Mouse (Mus musculus): ENCODE data around the gene Mal. TPM values are rescaled to one million over a fixed set of nuclear protein-coding genes. Genes with fewer than 3 reads are reported as not detected.

Gene Mal
- polyA plus RNA-seq (2012; rRNA removed), result 148 and 180 TPM in 2 replicates

DNA sequence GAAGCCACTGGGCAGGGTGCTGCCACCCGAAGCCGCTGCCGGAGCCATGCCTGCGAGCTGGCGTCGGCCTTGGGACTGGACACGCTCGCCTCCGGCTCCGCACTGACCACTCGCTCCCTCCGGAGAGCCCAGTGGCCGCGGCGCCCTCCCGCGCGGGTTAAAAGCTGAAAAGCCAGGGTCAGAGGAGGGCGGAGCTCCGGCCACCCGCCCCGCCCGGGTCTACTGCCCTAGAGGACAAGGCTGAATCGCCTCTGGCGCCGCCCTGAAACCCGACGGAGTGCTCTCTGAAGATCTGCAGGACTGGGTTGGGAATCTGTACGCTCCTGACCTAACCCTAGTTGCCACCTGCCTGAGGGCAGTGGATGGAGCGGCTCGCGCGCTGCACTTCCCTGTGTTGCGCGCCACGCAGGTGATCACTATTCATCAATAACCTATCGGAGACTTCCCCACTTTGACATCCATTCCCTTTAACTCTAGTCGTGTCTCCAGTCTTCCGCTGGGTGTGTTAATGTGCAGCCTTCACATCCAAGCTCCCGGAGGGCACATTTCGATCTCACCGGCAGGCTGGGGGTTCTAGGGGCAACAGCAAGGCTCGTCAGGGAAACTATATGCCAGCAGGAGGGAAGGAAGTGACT lies at the start of gene Mal:
Mal (minus strand) TSS at position 610 of the 635 bp plus-strand sequence.
- peak within 1 kb of the TSS; percentile 50 for H3K4me3 ChIP-seq (replicated peaks; ENCODE audit: insufficient read depth, low read depth, low read length)
- under 1% methylated on average over 43 of the region's 43 CpGs for WGBS
- peak; percentile 28 to 35 for DNase-seq
- no peak within 1 kb of the TSS; the same call in 1 of the 2 replicates for H3K27ac ChIP-seq (ENCODE audit: insufficient read depth, low read length)
- H3K27me3 ChIP-seq (ENCODE audit: control insufficient read depth, insufficient read depth, low read length), result no peaks in the 10 kb centered on the region; the same call in 1 of the 2 replicates
- no peaks in the 10 kb centered on the region for H3K4me1 ChIP-seq (ENCODE audit: control insufficient read depth, insufficient read depth, low read length)
- no peak for TF ChIP-seq CTCF (IDR thresholded peaks at IDR 0.05; ENCODE audit: borderline replicate concordance, insufficient read depth, low read depth, low read length)
- no peak for TF ChIP-seq POLR2A (IDR thresholded peaks at IDR 0.05; ENCODE audit: borderline replicate concordance, insufficient read depth, low read length)

- WGBS, result 62% methylated on average over 6 of the region's 6 CpGs
Measured at GRCm38 (mm10) chr2:127705267-127705666, 48.8 kb upstream of the Mal start.

GRCm38 (mm10) chr2:127689239-127689638 lies 32.7 kb upstream of the Mal start:
- H3K4me1 ChIP-seq (ENCODE audit: control insufficient read depth, insufficient read depth, low read length), result no peaks in the 10 kb centered on the region
- no peak overlapping the region for H3K4me3 ChIP-seq (replicated peaks; ENCODE audit: insufficient read depth, low read depth, low read length)
- no peak overlapping the region for H3K27ac ChIP-seq (ENCODE audit: insufficient read depth, low read length)
- no peak for DNase-seq
- WGBS, result 86% methylated on average over 4 of the region's 4 CpGs
- TF ChIP-seq POLR2A (IDR thresholded peaks at IDR 0.05; ENCODE audit: borderline replicate concordance, insufficient read depth, low read length), result no peak
- no peak for TF ChIP-seq CTCF (IDR thresholded peaks at IDR 0.05; ENCODE audit: borderline replicate concordance, insufficient read depth, low read depth, low read length)
- H3K27me3 ChIP-seq (ENCODE audit: control insufficient read depth, insufficient read depth, low read length), result no peaks in the 10 kb centered on the region

More at GRCm38 (mm10) chr2:127705267-127705666, 48.8 kb upstream of the Mal start:
- no peak for DNase-seq
- Histone ChIP-seq H3K4me1 (ENCODE audit: control insufficient read depth, insufficient read depth, low read length) (no peaks in the 10 kb centered on the region), H3K27ac (ENCODE audit: insufficient read depth, low read length) (no peak overlapping the region), H3K27me3 (ENCODE audit: control insufficient read depth, insufficient read depth, low read length) (no peaks in the 10 kb centered on the region), H3K4me3 (replicated peaks; ENCODE audit: insufficient read depth, low read depth, low read length) (no peak overlapping the region)
- TF ChIP-seq POLR2A (IDR thresholded peaks at IDR 0.05; ENCODE audit: borderline replicate concordance, insufficient read depth, low read length) (no peak), CTCF (IDR thresholded peaks at IDR 0.05; ENCODE audit: borderline replicate concordance, insufficient read depth, low read depth, low read length) (no peak)

GRCm38 (mm10) chr2:127683687-127684331 lies 27.3 kb upstream of the Mal start:
- peaks cover 3% of the 10 kb centered on the region; the same call in 1 of the 2 replicates for H3K4me1 ChIP-seq (ENCODE audit: control insufficient read depth, insufficient read depth, low read length)
- H3K27ac ChIP-seq (ENCODE audit: insufficient read depth, low read length), result no peak overlapping the region
- no peaks in the 10 kb centered on the region for H3K27me3 ChIP-seq (ENCODE audit: control insufficient read depth, insufficient read depth, low read length)
- WGBS, result 30% methylated on average over 12 of the region's 12 CpGs
- peak; percentile 56 to 67 for DNase-seq
- H3K4me3 ChIP-seq (replicated peaks; ENCODE audit: insufficient read depth, low read depth, low read length), result peak overlapping the region; percentile 11
- TF ChIP-seq CTCF (IDR thresholded peaks at IDR 0.05; ENCODE audit: borderline replicate concordance, insufficient read depth, low read depth, low read length), result peak; percentile 74
- no peak for TF ChIP-seq POLR2A (IDR thresholded peaks at IDR 0.05; ENCODE audit: borderline replicate concordance, insufficient read depth, low read length)

DNA sequence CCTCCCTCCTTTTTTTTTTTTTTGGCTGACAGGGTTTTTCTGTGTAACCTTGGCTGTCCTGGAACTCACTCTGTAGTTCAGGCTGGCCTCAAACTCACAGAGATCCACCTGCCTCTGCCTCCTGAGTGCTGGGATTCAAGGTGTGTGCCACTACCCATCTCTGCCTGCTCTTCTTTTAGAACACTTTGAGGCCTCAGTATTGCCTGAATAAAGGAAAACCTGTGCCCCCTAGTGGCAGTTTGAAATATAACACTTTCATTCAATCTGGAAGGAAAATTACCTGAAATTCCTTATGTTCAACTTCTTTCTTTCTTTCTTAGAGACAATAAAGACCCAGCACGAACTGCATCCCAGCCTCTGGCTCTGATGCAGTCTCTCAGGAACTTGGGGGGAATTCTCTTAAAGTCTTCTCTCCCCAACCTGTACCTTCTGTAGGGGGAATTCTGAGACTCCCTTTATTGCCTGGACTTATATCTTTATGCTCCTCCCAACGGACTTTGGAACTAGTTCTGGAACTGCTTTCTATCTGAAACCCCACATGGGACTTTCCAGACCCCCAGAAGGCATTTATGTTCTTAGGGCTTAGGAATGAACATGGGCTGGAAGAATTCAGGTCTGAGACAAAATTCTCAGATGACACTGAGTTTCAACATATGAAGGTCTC lies 11.5 kb upstream of the Mal start:
- Histone ChIP-seq H3K27me3 (ENCODE audit: control insufficient read depth, insufficient read depth, low read length) (no peaks in the 10 kb centered on the region), H3K4me1 (ENCODE audit: control insufficient read depth, insufficient read depth, low read length) (no peaks in the 10 kb centered on the region), H3K27ac (ENCODE audit: insufficient read depth, low read length) (no peak overlapping the region), H3K4me3 (replicated peaks; ENCODE audit: insufficient read depth, low read depth, low read length) (no peak overlapping the region)
- peak in 1 of 2 experiments; percentile 29 for DNase-seq
- 15% methylated on average over 2 of the region's 2 CpGs for WGBS
- TF ChIP-seq POLR2A (IDR thresholded peaks at IDR 0.05; ENCODE audit: borderline replicate concordance, insufficient read depth, low read length), result no peak
- peak; percentile 15; the same call in 1 of the 2 replicates for TF ChIP-seq CTCF (IDR thresholded peaks at IDR 0.05; ENCODE audit: borderline replicate concordance, insufficient read depth, low read depth, low read length)

DNA sequence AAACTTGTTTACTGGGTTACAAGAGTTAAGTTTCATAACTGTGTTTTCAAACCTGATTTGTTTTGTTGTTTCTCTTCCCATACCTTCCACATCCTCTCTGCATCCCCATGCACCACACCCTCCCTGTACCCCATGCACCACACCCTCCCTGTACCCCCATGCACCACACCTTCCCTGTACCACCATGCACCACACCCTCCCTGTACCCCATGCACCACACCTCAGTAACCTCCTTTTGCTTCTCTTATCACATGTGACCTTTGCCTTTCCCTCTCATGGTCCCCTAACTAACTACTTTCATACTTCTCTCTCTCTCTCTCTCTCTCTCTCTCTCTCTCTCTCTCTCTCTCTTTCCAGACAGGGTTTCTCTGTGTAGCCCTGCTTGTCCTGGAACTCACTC lies 10.5 kb upstream of the Mal start:
- Histone ChIP-seq H3K27ac (ENCODE audit: insufficient read depth, low read length) (no peak overlapping the region), H3K4me1 (ENCODE audit: control insufficient read depth, insufficient read depth, low read length) (no peaks in the 10 kb centered on the region), H3K4me3 (replicated peaks; ENCODE audit: insufficient read depth, low read depth, low read length) (no peak overlapping the region), H3K27me3 (ENCODE audit: control insufficient read depth, insufficient read depth, low read length) (no peaks in the 10 kb centered on the region)
- no peak for TF ChIP-seq CTCF (IDR thresholded peaks at IDR 0.05; ENCODE audit: borderline replicate concordance, insufficient read depth, low read depth, low read length)
- TF ChIP-seq POLR2A (IDR thresholded peaks at IDR 0.05; ENCODE audit: borderline replicate concordance, insufficient read depth, low read length), result no peak
- no peak for DNase-seq

DNA sequence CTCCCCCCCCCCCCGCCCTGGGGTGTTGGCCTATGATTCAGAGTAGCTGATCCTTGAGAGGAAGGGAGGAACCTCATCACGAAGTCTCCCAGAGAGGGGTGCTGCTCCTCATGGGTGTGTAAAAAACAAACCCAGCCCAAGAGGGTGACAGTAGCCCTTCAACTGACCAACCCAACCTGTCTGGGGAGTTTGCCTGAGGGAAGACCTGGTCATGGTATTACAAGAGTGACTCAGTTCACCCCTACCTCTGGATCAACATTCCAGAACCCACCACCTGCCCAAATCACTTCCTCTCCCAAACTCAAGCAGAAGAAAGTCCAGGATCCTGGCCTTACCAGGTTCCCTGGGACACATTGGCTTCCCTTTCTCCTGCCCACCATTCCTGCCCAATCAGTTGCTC lies 6.2 kb upstream of the Mal start:
- no peak overlapping the region for H3K27ac ChIP-seq (ENCODE audit: insufficient read depth, low read length)
- H3K4me1 ChIP-seq (ENCODE audit: control insufficient read depth, insufficient read depth, low read length), result no peaks in the 10 kb centered on the region
- no peak overlapping the region for H3K4me3 ChIP-seq (replicated peaks; ENCODE audit: insufficient read depth, low read depth, low read length)
- 38% methylated on average over 2 of the region's 2 CpGs for WGBS
- no peak for DNase-seq
- H3K27me3 ChIP-seq (ENCODE audit: control insufficient read depth, insufficient read depth, low read length), result no peaks in the 10 kb centered on the region
- TF ChIP-seq CTCF (IDR thresholded peaks at IDR 0.05; ENCODE audit: borderline replicate concordance, insufficient read depth, low read depth, low read length), result no peak
- no peak for TF ChIP-seq POLR2A (IDR thresholded peaks at IDR 0.05; ENCODE audit: borderline replicate concordance, insufficient read depth, low read length)

Measured in cerebellum, adult 2 months (tissue).